Mouse (Mus musculus): Measurements from ENCODE around the gene Akap2. TPM values are rescaled to one million over a fixed set of nuclear protein-coding genes. Genes with fewer than 3 reads are reported as not detected.

The Akap2 gene
- polyA plus RNA-seq, 1 experiment from 2014 or later: 22.2 TPM

DNA sequence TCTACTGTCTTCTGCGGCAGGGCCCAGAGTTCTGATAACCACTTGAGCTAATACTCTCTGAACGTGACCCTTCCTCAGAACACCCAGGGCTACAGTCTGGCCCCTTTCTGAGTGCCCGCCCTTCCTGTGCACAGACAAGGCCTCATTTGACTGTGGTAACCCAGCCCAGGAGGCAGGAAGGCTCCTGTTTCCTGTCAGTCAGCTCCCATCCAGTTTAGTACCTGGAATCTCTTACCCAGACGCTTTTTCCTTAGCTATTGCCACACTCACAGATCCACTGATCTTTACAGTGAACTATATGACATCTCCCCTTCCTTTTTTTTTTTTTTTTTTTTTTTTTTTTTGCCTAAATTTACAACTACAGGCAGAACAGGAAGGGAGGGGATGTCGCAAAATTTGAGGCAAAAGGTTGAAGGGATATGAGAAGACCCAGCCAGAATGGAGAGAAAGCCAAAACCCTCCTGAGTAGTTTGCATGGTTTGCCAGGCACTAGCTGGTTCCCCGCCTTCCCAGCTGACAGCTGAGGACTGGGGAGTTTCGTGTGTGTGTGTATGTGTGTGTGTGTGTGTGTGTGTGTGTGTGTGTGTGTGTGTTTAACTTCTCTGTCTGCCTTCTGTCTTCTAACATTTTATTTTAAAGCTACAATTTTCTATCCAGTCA is 95.6 kb downstream of the Akap2 start:
- WGBS: 73% methylated on average over 7 of the region's 7 CpGs
- Histone ChIP-seq H3K36me3 (peaks cover 4% of the 10 kb centered on the region; the same call in 1 of the 2 replicates), H3K4me1 (no peaks in the 10 kb centered on the region; the same call in 1 of the 2 replicates), H3K9me3 (replicated peaks) (peaks cover 6% of the 10 kb centered on the region), H3K4me3 (no peak overlapping the region), H3K27ac (replicated peaks) (no peak overlapping the region), H3K27me3 (ENCODE audit: low read depth, poor library complexity, severe bottlenecking) (no peaks in the 10 kb centered on the region)
- DNase-seq (ENCODE audit: low spot score): no peak

DNA sequence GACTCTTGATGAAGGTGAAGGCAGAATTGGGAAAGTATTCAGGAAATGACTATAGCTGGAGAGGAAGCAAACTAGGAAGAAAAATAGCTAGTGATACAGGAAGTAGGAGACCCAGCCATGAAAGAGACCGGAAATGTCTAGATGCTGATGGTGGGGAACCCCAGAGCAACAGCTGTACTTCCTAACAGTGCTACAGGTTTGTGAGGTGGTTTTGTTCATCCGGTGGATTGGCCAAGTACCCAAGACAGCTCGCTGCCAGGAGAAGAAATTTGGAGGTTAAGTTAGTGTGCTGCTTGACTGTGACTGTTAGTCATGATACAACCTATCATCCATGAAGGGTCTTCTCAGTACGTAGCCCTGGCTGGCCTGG is 96.1 kb downstream of the Akap2 start:
- H3K27me3 ChIP-seq (ENCODE audit: low read depth, poor library complexity, severe bottlenecking): no peaks in the 10 kb centered on the region
- DNase-seq (ENCODE audit: low spot score): no peak
- H3K27ac ChIP-seq (replicated peaks): no peak overlapping the region
- H3K4me1 ChIP-seq: no peaks in the 10 kb centered on the region; the same call in 1 of the 2 replicates
- H3K9me3 ChIP-seq (replicated peaks): peaks cover 6% of the 10 kb centered on the region
- peaks cover 4% of the 10 kb centered on the region; the same call in 1 of the 2 replicates for H3K36me3 ChIP-seq
- no peak overlapping the region for H3K4me3 ChIP-seq
- 90% methylated on average over 4 of the region's 4 CpGs for WGBS

DNA sequence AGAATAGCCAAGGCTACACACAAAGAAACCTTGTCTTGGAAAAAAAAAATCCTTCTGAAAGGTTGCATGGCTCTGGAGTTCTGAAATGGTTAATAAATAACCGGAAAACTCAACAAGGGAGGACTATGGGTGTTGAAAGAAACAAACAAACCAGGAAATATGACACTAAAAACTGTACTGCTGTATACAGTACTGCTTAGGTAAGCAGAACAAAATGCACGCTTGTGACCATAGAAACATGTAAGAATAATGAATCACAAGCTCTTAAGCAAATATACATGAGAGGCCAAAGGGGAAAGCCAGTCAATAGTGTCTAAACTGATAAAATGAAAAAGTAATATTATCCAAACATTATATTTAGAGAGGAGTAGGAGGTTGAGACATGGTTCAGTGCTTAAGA is 97.9 kb downstream of the Akap2 start:
- WGBS: 93% methylated on average over 2 of the region's 2 CpGs
- H3K27me3 ChIP-seq (ENCODE audit: low read depth, poor library complexity, severe bottlenecking): peaks cover under 1% of the 10 kb centered on the region; the same call in 1 of the 2 replicates
- H3K4me1 ChIP-seq: no peaks in the 10 kb centered on the region; the same call in 1 of the 2 replicates
- peaks cover 11% of the 10 kb centered on the region for H3K9me3 ChIP-seq (replicated peaks)
- DNase-seq (ENCODE audit: low spot score): no peak
- peaks cover 4% of the 10 kb centered on the region; the same call in 1 of the 2 replicates for H3K36me3 ChIP-seq
- H3K27ac ChIP-seq (replicated peaks): no peak overlapping the region
- no peak overlapping the region for H3K4me3 ChIP-seq

DNA sequence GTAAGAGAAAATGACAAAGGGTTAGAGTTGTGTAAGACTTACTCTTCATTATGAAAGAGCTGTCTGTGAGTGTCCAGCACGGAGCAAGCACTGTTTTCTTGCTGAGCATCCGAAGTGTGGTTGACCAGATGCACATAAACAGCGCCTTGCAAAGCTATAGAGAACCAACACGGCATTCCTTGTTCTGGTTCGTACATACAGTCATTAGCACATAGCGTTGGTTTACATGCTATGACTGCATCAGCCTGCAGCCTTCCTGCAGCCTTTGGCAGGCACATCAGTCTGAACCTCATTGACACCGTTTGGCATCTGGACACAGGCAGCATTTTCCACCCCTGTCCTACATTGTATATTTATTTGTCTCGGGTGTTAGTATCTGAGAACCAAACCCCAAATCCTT is 98.7 kb downstream of the Akap2 start:
- 90% methylated on average over 8 of the region's 8 CpGs for WGBS
- H3K9me3 ChIP-seq (replicated peaks): peaks cover 11% of the 10 kb centered on the region
- peaks cover 8% of the 10 kb centered on the region for H3K27me3 ChIP-seq (ENCODE audit: low read depth, poor library complexity, severe bottlenecking)
- peaks cover 2% of the 10 kb centered on the region; the same call in 1 of the 2 replicates for H3K4me1 ChIP-seq
- no peak for DNase-seq (ENCODE audit: low spot score)
- peaks cover 4% of the 10 kb centered on the region; the same call in 1 of the 2 replicates for H3K36me3 ChIP-seq
- H3K27ac ChIP-seq (replicated peaks): no peak overlapping the region
- no peak overlapping the region for H3K4me3 ChIP-seq

DNA sequence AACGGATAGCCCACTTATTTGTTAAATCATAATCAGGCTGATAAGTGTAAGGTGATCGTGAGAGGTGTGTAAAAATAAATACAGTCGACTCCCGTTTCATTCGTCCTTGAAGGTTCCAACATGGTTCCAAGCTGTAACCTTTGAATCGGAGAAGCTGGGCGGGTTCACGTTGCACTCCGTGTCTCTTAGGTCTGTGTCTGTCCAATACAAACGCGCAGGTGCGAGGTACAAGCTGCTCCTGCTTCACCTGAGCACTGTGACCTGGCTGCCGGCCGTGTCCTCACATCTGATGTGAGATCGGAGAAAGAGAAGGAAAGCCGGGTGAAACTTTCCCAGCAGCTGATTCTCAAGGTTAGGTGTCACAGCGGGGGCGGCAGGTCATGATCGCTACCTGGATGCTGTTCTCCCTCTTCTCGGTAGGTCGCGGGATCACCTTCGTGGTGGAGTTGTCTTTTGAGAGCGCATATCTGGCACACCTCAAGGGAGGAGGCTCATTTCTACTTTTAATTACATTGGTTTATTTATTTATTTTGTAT is 103.5 kb downstream of the Akap2 start:
- 90% methylated on average over 24 of the region's 24 CpGs for WGBS
- Histone ChIP-seq H3K27ac (replicated peaks) (no peak overlapping the region), H3K36me3 (peaks cover 4% of the 10 kb centered on the region; the same call in 1 of the 2 replicates), H3K9me3 (replicated peaks) (peaks cover 11% of the 10 kb centered on the region), H3K4me3 (no peak overlapping the region), H3K27me3 (ENCODE audit: low read depth, poor library complexity, severe bottlenecking) (peaks cover 47% of the 10 kb centered on the region), H3K4me1 (peaks cover 40% of the 10 kb centered on the region)
- no peak for DNase-seq (ENCODE audit: low spot score)

DNA sequence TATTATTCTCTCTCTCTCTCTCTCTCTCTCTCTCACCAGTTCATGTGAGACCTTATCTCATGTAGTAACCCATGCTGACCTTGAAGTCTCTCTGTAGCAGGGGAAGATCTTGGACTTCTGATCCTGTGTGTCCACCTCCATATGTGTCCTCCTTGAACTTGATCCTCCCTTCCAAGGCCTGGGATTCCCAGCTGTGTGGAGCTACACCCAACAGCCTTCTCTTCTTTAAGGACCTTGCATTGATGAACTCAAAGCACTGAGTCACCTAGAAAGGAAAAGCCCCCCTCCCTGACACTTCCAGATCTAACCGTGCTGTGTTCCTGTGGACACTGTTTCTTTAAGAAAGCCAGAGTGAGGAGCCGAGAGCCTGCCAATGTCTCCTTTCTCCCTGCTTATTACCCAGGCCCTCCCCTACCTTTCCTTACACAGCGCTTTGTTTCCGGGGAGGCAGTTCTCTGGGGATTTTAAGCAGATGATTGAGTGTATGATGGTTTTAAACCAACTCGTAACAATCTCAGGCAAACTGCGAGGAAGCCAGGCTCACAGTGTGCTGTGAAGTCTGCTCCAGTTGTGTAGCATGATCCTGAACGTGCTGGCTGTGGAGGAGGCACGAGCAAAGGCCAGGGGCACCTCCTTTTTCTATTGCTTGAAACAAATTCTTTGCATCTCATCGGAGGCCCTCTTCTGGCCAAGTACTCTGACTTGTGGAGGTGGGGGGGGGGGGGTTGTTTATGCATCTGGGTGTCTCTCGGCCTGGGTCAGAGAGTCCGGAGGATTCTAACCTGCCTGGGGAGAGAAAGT is 104.3 kb downstream of the Akap2 start:
- no peak for DNase-seq (ENCODE audit: low spot score)
- Histone ChIP-seq H3K27ac (replicated peaks) (peak overlapping the region; percentile 69), H3K4me1 (peaks cover 48% of the 10 kb centered on the region), H3K36me3 (peaks cover 4% of the 10 kb centered on the region; the same call in 1 of the 2 replicates), H3K9me3 (replicated peaks) (peaks cover 11% of the 10 kb centered on the region), H3K27me3 (ENCODE audit: low read depth, poor library complexity, severe bottlenecking) (peaks cover 55% of the 10 kb centered on the region), H3K4me3 (peak overlapping the region; percentile 9; the same call in 1 of the 2 replicates)
- 32% methylated on average over 11 of the region's 11 CpGs for WGBS

DNA sequence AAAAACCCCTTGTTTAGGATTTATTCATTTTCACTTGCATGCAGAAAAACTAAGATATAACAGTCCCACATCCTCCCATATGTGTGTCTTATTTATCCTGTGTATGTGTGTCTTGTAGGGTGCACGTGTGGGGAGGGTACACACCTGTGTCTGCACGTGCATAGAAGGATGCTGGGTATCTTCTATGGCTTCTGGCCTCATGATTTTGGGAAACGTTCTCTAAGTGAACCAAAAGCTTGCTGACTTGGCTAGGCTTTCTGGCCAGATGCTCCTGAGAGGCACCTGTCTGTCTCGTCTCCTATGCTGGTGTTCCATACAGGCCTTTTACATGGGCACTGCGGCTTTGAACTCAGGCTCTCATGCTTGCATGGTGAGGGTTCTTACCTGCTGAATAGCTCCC is 105.2 kb downstream of the Akap2 start:
- H3K36me3 ChIP-seq: peaks cover under 1% of the 10 kb centered on the region; the same call in 1 of the 2 replicates
- 90% methylated on average over 5 of the region's 5 CpGs for WGBS
- H3K4me3 ChIP-seq: no peak overlapping the region
- peaks cover 64% of the 10 kb centered on the region for H3K27me3 ChIP-seq (ENCODE audit: low read depth, poor library complexity, severe bottlenecking)
- no peak for DNase-seq (ENCODE audit: low spot score)
- H3K9me3 ChIP-seq (replicated peaks): peaks cover 5% of the 10 kb centered on the region
- H3K27ac ChIP-seq (replicated peaks): no peak overlapping the region
- peaks cover 48% of the 10 kb centered on the region for H3K4me1 ChIP-seq

DNA sequence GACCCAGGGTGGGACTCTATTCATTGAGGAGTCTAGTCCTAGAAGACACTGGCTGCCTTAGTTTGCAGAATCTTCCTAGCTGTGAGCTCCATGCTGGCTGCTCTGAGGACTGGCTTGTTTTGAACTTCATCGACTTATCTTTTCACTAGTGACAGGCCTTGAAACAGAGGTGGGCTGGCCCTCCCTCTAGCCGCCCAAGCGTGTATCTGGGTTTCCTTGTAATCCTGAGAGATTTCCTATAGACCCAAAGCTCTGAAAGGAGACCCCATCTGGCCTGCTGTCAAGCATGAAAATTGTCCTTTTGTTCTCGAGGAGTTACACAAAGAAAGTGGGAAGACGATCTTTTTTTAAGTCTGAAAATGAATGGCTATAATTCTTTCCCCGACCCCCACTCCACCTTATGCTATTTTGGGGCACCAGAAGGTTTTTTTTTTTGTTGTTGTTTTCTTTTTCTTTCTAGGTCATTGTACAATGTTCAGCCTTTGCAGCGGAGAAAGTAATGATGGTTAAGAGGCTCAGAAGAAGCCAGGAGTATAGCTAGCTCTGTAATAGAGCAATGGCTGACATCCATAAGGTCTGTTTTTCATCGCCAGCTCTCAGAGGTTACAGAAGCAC is 107.3 kb downstream of the Akap2 start:
- WGBS: 21% methylated on average over 8 of the region's 8 CpGs
- H3K27ac ChIP-seq (replicated peaks): peak overlapping the region; percentile 72
- peak; percentile 81 for DNase-seq (ENCODE audit: low spot score)
- peaks cover 3% of the 10 kb centered on the region; the same call in 1 of the 2 replicates for H3K9me3 ChIP-seq (replicated peaks)
- H3K27me3 ChIP-seq (ENCODE audit: low read depth, poor library complexity, severe bottlenecking): peaks cover 85% of the 10 kb centered on the region
- peaks cover 56% of the 10 kb centered on the region for H3K4me1 ChIP-seq
- no peaks in the 10 kb centered on the region for H3K36me3 ChIP-seq
- H3K4me3 ChIP-seq: no peak overlapping the region

DNA sequence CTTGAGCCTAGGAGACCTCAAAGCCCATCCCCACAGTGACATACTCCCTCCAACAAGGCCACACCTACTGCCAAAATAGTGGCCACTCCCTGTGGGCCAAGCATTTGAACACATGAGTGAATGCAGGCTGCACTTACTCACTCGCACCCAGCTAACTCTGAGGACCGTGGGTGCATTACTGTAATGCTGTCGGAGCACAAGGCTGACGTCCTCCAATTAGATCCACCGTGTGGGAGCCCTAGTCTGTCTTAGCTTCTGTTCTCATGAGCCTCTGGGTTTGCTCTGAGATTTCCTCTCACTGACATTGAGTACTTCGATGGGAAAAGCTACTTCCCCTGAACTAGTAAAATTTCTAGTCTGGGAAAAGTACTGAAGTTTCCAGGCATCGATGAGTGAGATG is 108.8 kb downstream of the Akap2 start:
- Histone ChIP-seq H3K4me3 (no peak overlapping the region), H3K27me3 (ENCODE audit: low read depth, poor library complexity, severe bottlenecking) (peaks cover 88% of the 10 kb centered on the region), H3K4me1 (peaks cover 57% of the 10 kb centered on the region), H3K36me3 (no peaks in the 10 kb centered on the region), H3K9me3 (replicated peaks) (no peaks in the 10 kb centered on the region), H3K27ac (replicated peaks) (no peak overlapping the region)
- 93% methylated on average over 7 of the region's 7 CpGs for whole genome bisulfite sequencing
- DNase-seq (ENCODE audit: low spot score): no peak

DNA sequence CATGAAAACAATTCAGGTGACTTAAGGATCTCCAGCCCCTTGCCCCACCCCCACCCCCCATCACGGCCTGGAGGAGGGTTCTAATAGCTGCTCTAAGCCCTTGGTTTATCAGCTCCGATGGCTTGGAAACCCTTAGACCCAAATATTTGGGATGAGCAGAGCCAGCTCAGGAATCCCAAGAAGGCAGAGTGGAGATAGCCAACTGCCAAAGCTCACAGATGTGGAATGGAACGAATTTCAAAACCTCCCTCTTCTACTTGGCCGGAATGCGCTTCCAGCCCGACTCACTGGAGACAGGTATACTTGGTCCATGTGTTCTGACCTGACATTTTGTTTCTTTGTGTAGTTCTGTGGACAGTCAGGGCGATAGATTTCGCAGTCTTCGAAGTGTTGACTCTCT is 111.7 kb downstream of the Akap2 start:
- Histone ChIP-seq H3K9me3 (replicated peaks) (no peaks in the 10 kb centered on the region), H3K4me3 (no peak overlapping the region), H3K36me3 (no peaks in the 10 kb centered on the region), H3K27me3 (ENCODE audit: low read depth, poor library complexity, severe bottlenecking) (peaks cover 84% of the 10 kb centered on the region), H3K27ac (replicated peaks) (no peak overlapping the region), H3K4me1 (peaks cover 60% of the 10 kb centered on the region)
- 74% methylated on average over 9 of the region's 9 CpGs for WGBS
- no peak for DNase-seq (ENCODE audit: low spot score)

DNA sequence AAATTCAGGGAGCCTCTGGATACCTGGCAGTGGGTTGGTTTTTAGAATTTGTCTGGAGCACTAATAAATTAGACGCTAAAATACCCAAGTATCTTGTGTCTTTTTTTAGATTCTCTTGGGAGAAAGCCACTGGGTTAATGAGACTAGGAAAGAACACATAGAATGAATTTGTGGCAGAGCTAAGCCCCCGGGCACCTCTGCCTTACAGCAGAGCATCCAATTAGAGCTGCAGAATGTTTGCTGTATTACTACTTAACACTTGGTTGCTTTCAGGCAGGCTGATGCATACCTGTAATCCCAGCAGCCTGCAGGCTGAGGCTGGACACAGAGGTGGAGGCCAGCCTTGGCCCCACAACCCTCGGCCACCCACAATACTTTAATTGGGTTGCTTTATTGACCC is 112.3 kb downstream of the Akap2 start:
- Histone ChIP-seq H3K4me1 (peaks cover 53% of the 10 kb centered on the region), H3K27ac (replicated peaks) (no peak overlapping the region), H3K27me3 (ENCODE audit: low read depth, poor library complexity, severe bottlenecking) (peaks cover 89% of the 10 kb centered on the region), H3K36me3 (no peaks in the 10 kb centered on the region), H3K4me3 (no peak overlapping the region), H3K9me3 (replicated peaks) (no peaks in the 10 kb centered on the region)
- DNase-seq (ENCODE audit: low spot score): no peak
- 77% methylated on average over 3 of the region's 3 CpGs for WGBS

DNA sequence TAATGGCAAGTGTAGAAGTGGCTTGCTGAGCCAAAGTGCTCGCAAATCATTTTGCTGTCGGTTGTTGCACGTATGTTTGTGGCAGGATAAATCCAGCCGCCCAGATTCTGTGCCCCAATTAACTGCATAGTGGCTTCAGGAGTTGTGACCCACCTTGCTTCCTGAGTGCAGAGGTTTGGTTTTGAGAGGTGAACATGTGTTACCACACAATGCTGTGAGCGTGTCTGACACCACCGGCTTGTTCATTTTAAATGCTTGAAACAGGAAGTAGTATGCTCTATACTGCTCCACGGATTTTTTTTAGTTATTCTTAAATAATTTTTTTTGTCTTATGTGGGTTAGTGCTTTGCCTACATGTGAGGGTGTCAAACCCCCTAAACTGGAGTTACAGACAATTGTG is 114.9 kb downstream of the Akap2 start:
- Histone ChIP-seq H3K27ac (replicated peaks) (no peak overlapping the region), H3K4me3 (no peak overlapping the region), H3K4me1 (peaks cover 34% of the 10 kb centered on the region), H3K27me3 (ENCODE audit: low read depth, poor library complexity, severe bottlenecking) (peaks cover 90% of the 10 kb centered on the region), H3K9me3 (replicated peaks) (no peaks in the 10 kb centered on the region), H3K36me3 (no peaks in the 10 kb centered on the region)
- 69% methylated on average over 7 of the region's 7 CpGs for WGBS
- no peak for DNase-seq (ENCODE audit: low spot score)

Data from midbrain, embryonic 10.5 days (tissue).